ENCODE assay signal across 8 mouse cellular contexts in genomic region chr6:37895646-37896435, GRCm38 (mm10). TPM values are rescaled to one million over a fixed set of nuclear protein-coding genes. Genes with fewer than 3 reads are reported as not detected.
A peak's percentile ranks its signal among the peaks of the same experiment; 100 is the strongest.
DNase-seq lines count a peak whose midpoint lies in the region; ATAC-seq lines count a peak whose summit lies in the region.

No protein-coding gene starts in this region.

- whole genome bisulfite sequencing in heart, embryonic 12.5 days: 70% methylated on average over 5 of the region's 5 CpGs

- no peak for DNase-seq in cerebellum, adult 8-10 months
- peak; percentile 45 for DNase-seq in 416B (ENCODE audit: low read depth)
- DNase-seq in cerebellum, adult 9-10 months: peak; percentile 23
- peak; percentile 71 for DNase-seq in kidney, postnatal 10 days
- DNase-seq in lung, postnatal 36 days: peak; percentile 67
- DNase-seq in splenic B cell, adult 2 months (ENCODE audit: low read depth, low spot score): peak; percentile 91

- H3K36me3 ChIP-seq in heart, embryonic 12.5 days: 0 out of 2 replicates have a peak, but pooled peaks cover 5% of the 10 kb centered on the region
- H3K36me3 ChIP-seq in splenic B cell, adult 2 months (ENCODE audit: control insufficient read depth, insufficient read depth, low read length, poor library complexity, severe bottlenecking): no peaks in the 10 kb centered on the region; the same call in 1 of the 2 replicates

- H3K9me3 ChIP-seq in heart, embryonic 12.5 days (replicated peaks): no peaks in the 10 kb centered on the region; the same call in 1 of the 2 replicates

- no peaks in the 10 kb centered on the region for H3K27me3 ChIP-seq in heart, embryonic 12.5 days (replicated peaks)
- H3K27me3 ChIP-seq in splenic B cell, adult 2 months (ENCODE audit: control insufficient read depth, insufficient read depth, low read length, poor library complexity, severe bottlenecking): no peaks in the 10 kb centered on the region

- no peak overlapping the region for H3K4me2 ChIP-seq in heart, embryonic 12.5 days

- peak overlapping the region; percentile 42; the same call in 1 of the 2 replicates for H3K27ac ChIP-seq in heart, embryonic 12.5 days (ENCODE audit: poor library complexity, severe bottlenecking)

- no peak overlapping the region for H3K4me3 ChIP-seq in heart, embryonic 12.5 days

- H3K9ac ChIP-seq in heart, embryonic 12.5 days: no peak overlapping the region

- 0 out of 2 replicates have a peak, but pooled peaks have one; percentile 15 for ATAC-seq in cerebellum, adult (ENCODE audit: insufficient number of reproducible peaks, low FRiP score, low TSS enrichment)
- peak; percentile 55; the same call in 1 of the 2 replicates for ATAC-seq in heart, embryonic 12.5 days (ENCODE audit: insufficient number of reproducible peaks, low FRiP score)

- peaks cover 10% of the 10 kb centered on the region for H3K4me1 ChIP-seq in heart, embryonic 12.5 days (replicated peaks)

RNA-seq across cellular contexts. Expression of gene Trim24, which starts 25.2 kb away (rescaled TPM):
- polyA plus RNA-seq in heart, embryonic 12.5 days (2016; fragmentation: Nextera tagmentation; extraction: Ambion mirVana): 17.4 and 19.4 TPM in 2 replicates
